Comparison of ENCODE assay signal across 8 mouse cellular contexts in genomic region chr3:68064731-68065130, GRCm38 (mm10). TPM values are rescaled to one million over a fixed set of nuclear protein-coding genes. Genes with fewer than 3 reads are reported as not detected.
DNase-seq lines count a peak whose midpoint lies in the region; ATAC-seq and TF ChIP-seq lines count a peak whose summit lies in the region.

Gene Schip1 (plus strand): TSS chr3:68064802.

- peak; percentile 46; the same call in 1 of the 2 replicates for ATAC-seq in megakaryocyte progenitor cell, adult 5-6 weeks (replicated peaks; ENCODE audit: poor library complexity)

- no peak for TF ChIP-seq POLR2A in embryonic fibroblast, embryonic 13.5 days (IDR thresholded peaks at IDR 0.05; ENCODE audit: low read depth, low read length)

- DNase-seq in ovary, postnatal 10 days (ENCODE audit: low spot score): peak; percentile 16
- no peak for DNase-seq in ovary, adult 18-20 months (ENCODE audit: low spot score)
- no peak for DNase-seq in heart, postnatal 25 days (ENCODE audit: low spot score)
- no peak for DNase-seq in layer of hippocampus, postnatal 10 days (ENCODE audit: low spot score in 2 of 2)
- no peak for DNase-seq in cerebellum, postnatal 4 days (ENCODE audit: low spot score in 2 of 2)
- DNase-seq in cerebellum, postnatal 25 days: no peak

- intact Hi-C loops in heart, postnatal 25 days (cut with DNase I): no loop called here

- H3K4me1 ChIP-seq in embryonic fibroblast, embryonic 13.5 days (ENCODE audit: control insufficient read depth, insufficient read depth, low read length): no peaks in the 10 kb centered on the region

- no peak within 1 kb of the TSS for H3K27ac ChIP-seq in embryonic fibroblast, embryonic 13.5 days (ENCODE audit: insufficient read depth, low read length)

- no peak for TF ChIP-seq CTCF in embryonic fibroblast, embryonic 13.5 days (IDR thresholded peaks at IDR 0.05; ENCODE audit: borderline replicate concordance, insufficient read depth, low read length)

- no peak within 1 kb of the TSS for H3K4me3 ChIP-seq in embryonic fibroblast, embryonic 13.5 days (ENCODE audit: insufficient read depth, low read length)

RNA-seq across cellular contexts. Expression of gene Schip1, which starts in this region (rescaled TPM):
- 47.5 and 47.7 TPM in 2 replicates for polyA plus RNA-seq in embryonic fibroblast, embryonic 13.5 days (2011; ENCODE audit: insufficient read length, low read depth, missing spikeins)
- total RNA-seq in heart, postnatal 25 days (2021): 100 to 1,000 TPM; 200 to 207 TPM
- 100 to 1,000 TPM; 211 to 215 TPM for total RNA-seq in layer of hippocampus, postnatal 10 days (2021)
- 3.3 and 5.6 TPM in 2 replicates for total RNA-seq in megakaryocyte progenitor cell, adult 5-6 weeks (2015)
- total RNA-seq in megakaryocyte progenitor cell, adult 5-6 weeks (2017): 5.0 and 7.4 TPM in 2 replicates

Comparison
In these comparisons a context has a peak if more than half of its experiments do, and no peak if none do; other contexts are left out.
1. RNA of gene Schip1 (total RNA-seq): 211 to 215 TPM in layer of hippocampus, postnatal 10 days and 200 to 207 TPM in heart, postnatal 25 days; 3.3 to 7.4 TPM in megakaryocyte progenitor cell, adult 5-6 weeks; every median in the first group is over 10 times any median in the second.